In the genomic region with DNA sequence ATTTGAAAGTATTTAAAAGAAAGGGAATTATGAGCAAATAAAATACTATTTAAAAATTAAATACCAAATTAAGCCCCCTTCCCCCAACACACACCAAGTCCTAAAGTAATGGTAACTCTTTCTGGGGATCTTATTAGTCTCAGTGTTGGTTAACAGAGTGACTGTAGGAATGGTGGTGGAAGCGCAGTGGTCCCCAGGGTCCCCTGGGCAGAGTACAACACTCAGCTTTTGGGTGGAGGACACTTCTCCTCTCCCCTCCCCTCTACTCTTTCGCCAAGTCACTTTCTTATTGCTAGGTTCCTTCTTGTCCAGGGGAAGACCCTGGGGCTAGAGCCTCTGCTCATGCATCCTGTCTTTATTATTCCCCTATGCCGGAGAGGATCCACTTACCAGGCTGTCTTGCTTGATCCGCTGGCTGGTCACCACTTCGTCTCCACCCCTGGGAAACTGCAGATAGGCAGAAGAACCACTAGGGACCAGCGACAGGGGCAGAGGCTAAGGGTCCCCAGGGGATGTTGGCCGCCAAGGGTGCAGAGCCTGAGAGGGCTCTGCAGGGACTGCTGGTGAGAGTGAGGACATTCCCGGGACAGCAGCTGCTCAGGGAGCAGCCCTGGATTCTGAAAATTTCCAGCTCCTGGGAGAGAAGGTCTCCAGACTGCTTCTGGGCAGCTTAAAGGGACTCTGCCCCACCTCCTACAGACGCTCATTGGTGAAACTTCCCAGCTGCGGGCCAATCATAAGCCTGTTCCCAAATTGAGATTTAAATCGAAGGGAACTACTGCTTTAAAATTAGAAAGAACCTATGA, we compare ENCODE assay signal across 9 mouse cellular contexts.
A peak's percentile ranks its signal among the peaks of the same experiment; 100 is the strongest.
DNase-seq lines count a peak whose midpoint lies in the region; ATAC-seq lines count a peak whose summit lies in the region.
"Had no signal": no experiment of that assay in that cellular context is flagged by ENCODE, and none has a peak within 500 bp of the region (broad histone marks: within the 10 kb centered on the region; RNA-seq: fewer than 3 reads in every experiment).

No protein-coding gene starts in this region.

- intact Hi-C loops in left cerebral cortex, postnatal 14 days (cut with DNase I): loop anchor here (5.0 kb wide), 2 partner anchors 73 to 133 kb away; no protein-coding TSS in a partner anchor

- WGBS in embryonic facial prominence, embryonic 10.5 days: 7% methylated on average over 11 of the region's 11 CpGs
- 9% methylated on average over 11 of the region's 11 CpGs for WGBS in intestine, embryonic 16.5 days

- no peaks in the 10 kb centered on the region for H3K27me3 ChIP-seq in embryonic facial prominence, embryonic 10.5 days (replicated peaks; ENCODE audit: low read depth, poor library complexity, severe bottlenecking)
- no peaks in the 10 kb centered on the region for H3K27me3 ChIP-seq in intestine, embryonic 16.5 days (replicated peaks; ENCODE audit: control insufficient read depth, insufficient read depth, low read length)

- ATAC-seq in intestine, embryonic 16.5 days: peak; percentile 89
- no peak for ATAC-seq in CD4-positive, CD25-positive, alpha-beta regulatory T cell, adult 4 months

- H3K9me3 ChIP-seq in embryonic facial prominence, embryonic 10.5 days: no peaks in the 10 kb centered on the region
- H3K9me3 ChIP-seq in intestine, embryonic 16.5 days (ENCODE audit: control insufficient read depth, low read length): no peaks in the 10 kb centered on the region

- DNase-seq in adipocyte (ENCODE audit: low spot score): peak; percentile 26
- peak; percentile 53 for DNase-seq in embryonic facial prominence, embryonic 10.5 days (ENCODE audit: low spot score)
- DNase-seq in heart, adult 11 months: peak; percentile 99
- peak; percentile 80 to 83 for DNase-seq in left cerebral cortex, postnatal 14 days (ENCODE audit: low spot score in 2 of 2)
- peak; percentile 47 for DNase-seq in mesoderm, embryonic 11.5 days (ENCODE audit: low read depth, low spot score)
- DNase-seq in right cerebral cortex, postnatal 4 days: peak; percentile 15

- peak overlapping the region; percentile 71 for H3K27ac ChIP-seq in embryonic facial prominence, embryonic 10.5 days (replicated peaks)
- peak overlapping the region; percentile 88 for H3K27ac ChIP-seq in intestine, embryonic 16.5 days (ENCODE audit: low read length)

- peak overlapping the region; percentile 70 for H3K9ac ChIP-seq in intestine, embryonic 16.5 days (ENCODE audit: low read depth, low read length)

- no peaks in the 10 kb centered on the region for H3K36me3 ChIP-seq in embryonic facial prominence, embryonic 10.5 days (replicated peaks)
- no peaks in the 10 kb centered on the region for H3K36me3 ChIP-seq in intestine, embryonic 16.5 days (ENCODE audit: control insufficient read depth, insufficient read depth, low read length)

- peak overlapping the region; percentile 56 for H3K4me2 ChIP-seq in intestine, embryonic 16.5 days (ENCODE audit: low read depth, low read length)

- peak overlapping the region; percentile 58 for H3K4me3 ChIP-seq in embryonic facial prominence, embryonic 10.5 days
- H3K4me3 ChIP-seq in intestine, embryonic 16.5 days (ENCODE audit: low read length): peak overlapping the region; percentile 60
- H3K4me3 ChIP-seq: myocyte had no signal

- peaks cover 19% of the 10 kb centered on the region for H3K4me1 ChIP-seq in embryonic facial prominence, embryonic 10.5 days
- peaks cover 9% of the 10 kb centered on the region; the same call in 1 of the 2 replicates for H3K4me1 ChIP-seq in intestine, embryonic 16.5 days (ENCODE audit: control insufficient read depth, insufficient read depth, low read length)

Comparison
In these comparisons a context has a peak if more than half of its experiments do, and no peak if none do; other contexts are left out.
1. DNase-seq: peak in every context shown above with its lines; median percentile 99 in heart, adult 11 months; 82 in left cerebral cortex, postnatal 14 days; 53 in embryonic facial prominence, embryonic 10.5 days; 47 in mesoderm, embryonic 11.5 days; 26 in adipocyte; 15 in right cerebral cortex, postnatal 4 days.